ENCODE assay signal across 8 mouse cellular contexts in genomic region chr7:25316532-25317445, GRCm38 (mm10). TPM values are rescaled to one million over a fixed set of nuclear protein-coding genes. Genes with fewer than 3 reads are reported as not detected.
DNase-seq lines count a peak whose midpoint lies in the region; ATAC-seq and TF ChIP-seq lines count a peak whose summit lies in the region.

Megf8 (plus strand) TSS chr7:25317164.

- peak within 1 kb of the TSS; percentile 77 for H3K4me3 ChIP-seq in bone marrow macrophage, adult 2 months (ENCODE audit: insufficient read depth, low read length)
- H3K4me3 ChIP-seq in embryonic fibroblast, embryonic 13.5 days (ENCODE audit: insufficient read depth, low read length) = peak within 1 kb of the TSS; percentile 72
- H3K4me3 ChIP-seq in kidney, embryonic 14.5 days (ENCODE audit: low read length) = peak within 1 kb of the TSS; percentile 71
- H3K4me3 ChIP-seq in limb, embryonic 15.5 days = peak within 1 kb of the TSS; percentile 68

- H3K27ac ChIP-seq in bone marrow macrophage, adult 2 months (ENCODE audit: insufficient read depth, low read depth, low read length) = peak within 1 kb of the TSS; percentile 50
- peak within 1 kb of the TSS; percentile 39 for H3K27ac ChIP-seq in embryonic fibroblast, embryonic 13.5 days (ENCODE audit: insufficient read depth, low read length)
- H3K27ac ChIP-seq in kidney, embryonic 14.5 days (ENCODE audit: low read depth, low read length) = peak within 1 kb of the TSS; percentile 88
- peak within 1 kb of the TSS; percentile 91 for H3K27ac ChIP-seq in limb, embryonic 15.5 days

- H3K9ac ChIP-seq in kidney, embryonic 14.5 days (ENCODE audit: low read depth, low read length) = peak within 1 kb of the TSS; percentile 81
- peak within 1 kb of the TSS; percentile 76 for H3K9ac ChIP-seq in limb, embryonic 15.5 days

- peak; percentile 99 for ATAC-seq in kidney, embryonic 14.5 days (ENCODE audit: low FRiP score, low TSS enrichment)
- ATAC-seq in limb, embryonic 15.5 days (ENCODE audit: insufficient number of reproducible peaks, low FRiP score, low TSS enrichment, low read depth) = peak; percentile 99

- TF ChIP-seq POLR2A in bone marrow macrophage, adult 2 months (IDR thresholded peaks at IDR 0.05; ENCODE audit: borderline replicate concordance, low read depth, low read length) = no peak
- peak; percentile 66 for TF ChIP-seq POLR2A in embryonic fibroblast, embryonic 13.5 days (IDR thresholded peaks at IDR 0.05; ENCODE audit: low read depth, low read length)

- peak within 1 kb of the TSS; percentile 99 for H3K4me2 ChIP-seq in kidney, embryonic 14.5 days (replicated peaks; ENCODE audit: low read depth, low read length)
- H3K4me2 ChIP-seq in limb, embryonic 15.5 days = peak within 1 kb of the TSS; percentile 98

- under 1% methylated on average over 52 of the region's 52 CpGs for WGBS in kidney, embryonic 14.5 days
- under 1% methylated on average over 51 of the region's 52 CpGs for WGBS in limb, embryonic 15.5 days

- H3K36me3 ChIP-seq in kidney, embryonic 14.5 days (ENCODE audit: control insufficient read depth, insufficient read depth, low read length) = no peaks in the 10 kb centered on the region
- H3K36me3 ChIP-seq in limb, embryonic 15.5 days = no peaks in the 10 kb centered on the region

- TF ChIP-seq CTCF in bone marrow macrophage, adult 2 months (IDR thresholded peaks at IDR 0.05; ENCODE audit: low read depth, low read length) = peak; percentile 49; the same call in 1 of the 2 replicates
- TF ChIP-seq CTCF in embryonic fibroblast, embryonic 13.5 days (IDR thresholded peaks at IDR 0.05; ENCODE audit: borderline replicate concordance, insufficient read depth, low read length) = peak; percentile 70; the same call in 1 of the 2 replicates

- no peaks in the 10 kb centered on the region for H3K9me3 ChIP-seq in kidney, embryonic 14.5 days (ENCODE audit: control insufficient read depth, low read length)
- H3K9me3 ChIP-seq in limb, embryonic 15.5 days = no peaks in the 10 kb centered on the region

- peak; percentile 91 for DNase-seq in A20 (ENCODE audit: low read depth, low spot score)
- DNase-seq in heart, adult 9 months (ENCODE audit: low spot score in 2 of 2) = peak; percentile 97
- DNase-seq in monocyte, adult 2 months (ENCODE audit: low read depth in 1 of 2, low spot score in 2 of 2) = peak; percentile 77 to 86
- peak; percentile 87 to 91 for DNase-seq in spleen, postnatal 36 days (ENCODE audit: low spot score in 2 of 2)

- peaks cover 11% of the 10 kb centered on the region for H3K4me1 ChIP-seq in bone marrow macrophage, adult 2 months (ENCODE audit: control insufficient read depth, insufficient read depth, low read length)
- H3K4me1 ChIP-seq in embryonic fibroblast, embryonic 13.5 days (ENCODE audit: control insufficient read depth, insufficient read depth, low read length) = no peaks in the 10 kb centered on the region; the same call in 1 of the 2 replicates
- peaks cover 31% of the 10 kb centered on the region for H3K4me1 ChIP-seq in kidney, embryonic 14.5 days (ENCODE audit: control insufficient read depth, insufficient read depth, low read length)
- H3K4me1 ChIP-seq in limb, embryonic 15.5 days = peaks cover 45% of the 10 kb centered on the region

- H3K27me3 ChIP-seq in kidney, embryonic 14.5 days (ENCODE audit: control insufficient read depth, insufficient read depth, low read length) = peaks cover 37% of the 10 kb centered on the region
- peaks cover 41% of the 10 kb centered on the region for H3K27me3 ChIP-seq in limb, embryonic 15.5 days

RNA-seq across cellular contexts. Expression of gene Megf8, which starts in this region (rescaled TPM):
- polyA plus RNA-seq in bone marrow macrophage, adult 2 months (2012; ENCODE audit: insufficient read depth, insufficient read length, missing spikeins) = 13.2 and 13.8 TPM in 2 replicates
- polyA plus RNA-seq in embryonic fibroblast, embryonic 13.5 days (2011; ENCODE audit: insufficient read length, low read depth, missing spikeins) = 32.9 and 38.3 TPM in 2 replicates
- polyA plus RNA-seq in kidney, embryonic 14.5 days (2014; fragmentation: Nextera tagmentation; extraction: Ambion mirVana) = 14.0 and 16.2 TPM in 2 replicates
- polyA plus RNA-seq in limb, embryonic 15.5 days (2015; fragmentation: Nextera tagmentation; extraction: Ambion mirVana) = 14.2 and 14.3 TPM in 2 replicates

Comparison
In these comparisons a context has a peak if more than half of its experiments do, and no peak if none do; other contexts are left out.
1. Peak in every context shown above with its lines: DNase-seq, ATAC-seq, H3K4me3 ChIP-seq and H3K27ac ChIP-seq.
2. H3K27ac ChIP-seq: peak in every context shown above with its lines; median percentile 91 in limb, embryonic 15.5 days; 88 in kidney, embryonic 14.5 days; 50 in bone marrow macrophage, adult 2 months; 39 in embryonic fibroblast, embryonic 13.5 days.